Mouse (Mus musculus): ENCODE measurements at regions not wholly inside any gene's neighbourhood (a gene's known extent, or its start where the extent isn't known, plus 50 kb on each side); places are given as distances from the start of the nearest gene placed in this dataset.

GRCm38 (mm10) chr6:51029516-51029915 is 375.3 kb upstream of the Npvf start:
- no peak for TF ChIP-seq CTCF (IDR thresholded peaks at IDR 0.05; ENCODE audit: low read depth, low read length)
- no peak for TF ChIP-seq POLR2A (IDR thresholded peaks at IDR 0.05; ENCODE audit: extremely low read depth, insufficient read depth, low read length)
